In the genomic region with DNA sequence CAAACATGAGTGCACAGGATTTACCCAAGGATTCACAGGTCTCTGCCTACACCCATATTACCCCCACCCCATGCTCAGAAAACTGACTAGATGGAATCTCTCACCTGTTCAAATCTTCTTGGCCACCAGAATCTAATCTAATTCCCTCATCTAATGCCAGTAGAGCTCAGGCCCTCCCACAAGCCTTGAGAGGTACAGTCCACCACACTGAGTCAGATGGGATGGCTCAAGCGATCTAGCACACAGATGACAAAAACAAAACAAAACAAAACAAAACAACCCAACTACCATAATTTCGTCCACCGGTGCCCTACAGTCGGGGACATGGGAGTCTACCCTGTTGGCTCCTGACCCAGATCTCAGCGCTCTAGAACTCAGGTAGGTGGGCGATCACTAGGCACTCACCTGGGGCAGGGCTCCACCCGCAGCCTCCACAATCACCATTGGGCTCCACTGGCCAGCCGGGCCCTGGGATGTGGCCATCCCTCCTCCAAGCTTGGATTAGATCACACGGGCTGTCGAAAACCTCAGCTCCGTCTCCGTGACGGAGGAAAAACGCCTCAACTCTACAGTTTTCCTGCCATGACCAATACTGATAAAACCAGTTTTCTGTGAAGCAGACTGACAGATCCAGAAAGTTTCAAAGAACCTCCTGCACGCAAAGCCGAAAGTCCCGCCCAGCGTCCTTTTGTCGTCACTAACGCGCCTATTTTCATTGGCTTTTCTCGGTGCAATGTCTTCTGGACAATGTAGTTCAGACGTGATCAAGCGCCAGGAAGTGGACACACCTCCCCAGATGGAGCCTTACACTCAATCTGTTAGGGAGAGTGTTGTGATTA, we compare ENCODE assay signal across 8 mouse cellular contexts. TPM values are rescaled to one million over a fixed set of nuclear protein-coding genes. Genes with fewer than 3 reads are reported as not detected.
A peak's percentile ranks its signal among the peaks of the same experiment; 100 is the strongest.
DNase-seq lines count a peak whose midpoint lies in the region; ATAC-seq and TF ChIP-seq lines count a peak whose summit lies in the region.
"Not testable (repeated sequence)": the region's sequence is repeated elsewhere in the genome, so short reads cannot be mapped to it uniquely, and the experiment has no call there.

A gene (minus strand): TSS at position 686 of the 839 bp plus-strand sequence.

- H3K9ac ChIP-seq in forebrain, postnatal 0 days: peak within 1 kb of the TSS; percentile 18; the same call in 1 of the 2 replicates
- peak within 1 kb of the TSS; percentile 70 for H3K9ac ChIP-seq in hindbrain, embryonic 13.5 days
- H3K9ac ChIP-seq in neural tube, embryonic 13.5 days: peak within 1 kb of the TSS; percentile 64

- not testable (repeated sequence) for TF ChIP-seq CTCF in forebrain, postnatal 0 days (IDR thresholded peaks at IDR 0.05; ENCODE audit: low read depth); thymus, adult 2 months (IDR thresholded peaks at IDR 0.05; ENCODE audit: borderline replicate concordance, control insufficient read depth, extremely low read depth, insufficient read depth, low read length, poor library complexity)

- H3K36me3 ChIP-seq in forebrain, postnatal 0 days (ENCODE audit: insufficient read depth); thymus, adult 2 months (ENCODE audit: control insufficient read depth, insufficient read depth, low read length): not testable (repeated sequence)
- H3K36me3 ChIP-seq in hindbrain, embryonic 13.5 days: peaks cover 18% of the 10 kb centered on the region
- H3K36me3 ChIP-seq in neural tube, embryonic 13.5 days: peaks cover 17% of the 10 kb centered on the region

- DNase-seq in ES-CJ7 (ENCODE audit: low read depth, low spot score): peak; percentile 21
- peak; percentile 67 for DNase-seq in cerebellum, adult 9-10 months
- DNase-seq in forebrain, postnatal 0 days: peak; percentile 25
- peak; percentile 46 to 50 for DNase-seq in layer of hippocampus, adult 8-10 months (ENCODE audit: low spot score in 2 of 2)
- DNase-seq in lung, adult 18-20 months: peak; percentile 56 to 65
- DNase-seq in thymus, adult 2 months: peak; percentile 47

- not testable (repeated sequence) for ATAC-seq in forebrain, postnatal 0 days
- ATAC-seq in hindbrain, embryonic 13.5 days (ENCODE audit: low FRiP score): peak; percentile 59; the same call in 1 of the 2 replicates
- ATAC-seq in neural tube, embryonic 13.5 days (ENCODE audit: low read depth): peak; percentile 59; the same call in 1 of the 2 replicates

- not testable (repeated sequence) for TF ChIP-seq POLR2A in thymus, adult 2 months (IDR thresholded peaks at IDR 0.05; ENCODE audit: control insufficient read depth, extremely low read depth, insufficient read depth, low read length, poor library complexity)

- H3K27ac ChIP-seq in forebrain, postnatal 0 days (ENCODE audit: low read depth, low read length); hindbrain, embryonic 13.5 days; neural tube, embryonic 13.5 days (replicated peaks); thymus, adult 2 months (ENCODE audit: control insufficient read depth, insufficient read depth, low read length): not testable (repeated sequence)

- peak within 1 kb of the TSS; percentile 34 for H3K4me3 ChIP-seq in forebrain, postnatal 0 days (ENCODE audit: low read depth, low read length)
- peak within 1 kb of the TSS; percentile 53 for H3K4me3 ChIP-seq in hindbrain, embryonic 13.5 days
- H3K4me3 ChIP-seq in neural tube, embryonic 13.5 days: peak within 1 kb of the TSS; percentile 52
- peak within 1 kb of the TSS; percentile 69 for H3K4me3 ChIP-seq in thymus, adult 2 months (ENCODE audit: control insufficient read depth, insufficient read depth, low read length)

- H3K4me2 ChIP-seq in forebrain, postnatal 0 days (ENCODE audit: low read depth): peak within 1 kb of the TSS; percentile 62
- H3K4me2 ChIP-seq in hindbrain, embryonic 13.5 days: peak within 1 kb of the TSS; percentile 63
- H3K4me2 ChIP-seq in neural tube, embryonic 13.5 days: peak within 1 kb of the TSS; percentile 65

- 2% methylated on average over 24 of the region's 24 CpGs for WGBS in forebrain, postnatal 0 days
- WGBS in hindbrain, embryonic 13.5 days: 1% methylated on average over 24 of the region's 24 CpGs
- WGBS in neural tube, embryonic 13.5 days: 2% methylated on average over 24 of the region's 24 CpGs
- 1% methylated on average over 24 of the region's 24 CpGs for WGBS in thymus, adult 2 months

- not testable (repeated sequence) for H3K9me3 ChIP-seq in forebrain, postnatal 0 days (ENCODE audit: low read length); hindbrain, embryonic 13.5 days; neural tube, embryonic 13.5 days

- H3K4me1 ChIP-seq in forebrain, postnatal 0 days (ENCODE audit: insufficient read depth); hindbrain, embryonic 13.5 days (replicated peaks); neural tube, embryonic 13.5 days (replicated peaks); thymus, adult 2 months (replicated peaks; ENCODE audit: control insufficient read depth, insufficient read depth, low read length): not testable (repeated sequence)

- H3K27me3 ChIP-seq in forebrain, postnatal 0 days (ENCODE audit: insufficient read depth, low read length); hindbrain, embryonic 13.5 days; neural tube, embryonic 13.5 days; thymus, adult 2 months (ENCODE audit: control insufficient read depth, insufficient read depth, low read length): not testable (repeated sequence)

RNA-seq across cellular contexts. Expression of the gene that starts here (rescaled TPM):
- 9.3 and 11.5 TPM in 2 replicates for total RNA-seq in forebrain, postnatal 0 days (2014; rRNA removed)
- polyA plus RNA-seq in forebrain, postnatal 0 days (2015; fragmentation: Nextera tagmentation; extraction: Ambion mirVana): 4.5 and 6.3 TPM in 2 replicates
- polyA plus RNA-seq in hindbrain, embryonic 13.5 days (2015; fragmentation: Nextera tagmentation; extraction: Ambion mirVana): 8.7 and 9.3 TPM in 2 replicates
- total RNA-seq in layer of hippocampus, adult 8-10 months (2022): 10 to 100 TPM in 1 of 4 experiments, 1 to 10 TPM in 3; 7.0 to 10.2 (median 9.0) TPM
- 8.7 and 9.2 TPM in 2 replicates for polyA plus RNA-seq in neural tube, embryonic 13.5 days (2015; fragmentation: Nextera tagmentation; extraction: Ambion mirVana)
- 1.3 TPM in 2 replicates for polyA plus RNA-seq in thymus, adult 2 months (2012; rRNA removed)

Comparison
In these comparisons a context has a peak if more than half of its experiments do, and no peak if none do; other contexts are left out.
1. H3K9ac ChIP-seq: peak in every context shown above with its lines; median percentile 70 in hindbrain, embryonic 13.5 days; 64 in neural tube, embryonic 13.5 days; 18 in forebrain, postnatal 0 days.